Mouse (Mus musculus): ENCODE results near the gene Fabp1. TPM values are rescaled to one million over a fixed set of nuclear protein-coding genes. Genes with fewer than 3 reads are reported as not detected.

Gene Fabp1
- polyA plus RNA-seq (2012; ENCODE audit: insufficient read depth, insufficient read length, missing spikeins): not detected in 2 replicates

DNA sequence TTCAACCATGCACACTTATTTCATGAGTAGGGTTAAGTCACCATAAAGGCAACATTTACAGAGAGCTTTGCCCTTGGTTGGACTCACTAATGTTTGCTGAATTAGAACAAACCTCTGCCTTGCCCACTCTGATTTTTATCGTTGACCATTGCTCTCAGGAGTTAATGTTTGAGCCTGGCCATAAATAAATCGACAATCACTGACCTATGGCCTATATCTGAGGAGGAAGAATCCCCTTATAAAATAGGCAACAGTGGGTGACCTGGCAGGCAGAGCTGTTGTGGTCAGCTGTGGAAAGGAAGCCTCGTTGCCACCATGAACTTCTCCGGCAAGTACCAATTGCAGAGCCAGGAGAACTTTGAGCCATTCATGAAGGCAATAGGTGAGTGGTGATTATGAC is at the start of gene Fabp1:
Fabp1 (plus strand) TSS at position 216 of the 400 bp plus-strand sequence.
- H3K27ac ChIP-seq (ENCODE audit: insufficient read depth, low read depth, low read length): no peak within 1 kb of the TSS
- peaks cover 40% of the 10 kb centered on the region for H3K4me1 ChIP-seq (ENCODE audit: control insufficient read depth, insufficient read depth, low read length)
- TF ChIP-seq POLR2A (IDR thresholded peaks at IDR 0.05; ENCODE audit: borderline replicate concordance, low read depth, low read length) (no peak), CTCF (IDR thresholded peaks at IDR 0.05; ENCODE audit: low read depth, low read length) (no peak)
- no peak within 1 kb of the TSS for H3K4me3 ChIP-seq (ENCODE audit: insufficient read depth, low read length)

GRCm38 (mm10) chr6:71151098-71151497 is 48.5 kb upstream of the Fabp1 start:
- Histone ChIP-seq H3K4me1 (ENCODE audit: control insufficient read depth, insufficient read depth, low read length) (no peaks in the 10 kb centered on the region), H3K27ac (ENCODE audit: insufficient read depth, low read depth, low read length) (no peak overlapping the region), H3K4me3 (ENCODE audit: insufficient read depth, low read length) (no peak overlapping the region)
- TF ChIP-seq POLR2A (IDR thresholded peaks at IDR 0.05; ENCODE audit: borderline replicate concordance, low read depth, low read length): no peak
- TF ChIP-seq CTCF (IDR thresholded peaks at IDR 0.05; ENCODE audit: low read depth, low read length): no peak

GRCm38 (mm10) chr6:71153486-71153885 is 46.1 kb upstream of the Fabp1 start:
- no peaks in the 10 kb centered on the region for H3K4me1 ChIP-seq (ENCODE audit: control insufficient read depth, insufficient read depth, low read length)
- TF ChIP-seq CTCF (IDR thresholded peaks at IDR 0.05; ENCODE audit: low read depth, low read length) (no peak), POLR2A (IDR thresholded peaks at IDR 0.05; ENCODE audit: borderline replicate concordance, low read depth, low read length) (no peak)
- no peak overlapping the region for H3K4me3 ChIP-seq (ENCODE audit: insufficient read depth, low read length)
- H3K27ac ChIP-seq (ENCODE audit: insufficient read depth, low read depth, low read length): no peak overlapping the region

DNA sequence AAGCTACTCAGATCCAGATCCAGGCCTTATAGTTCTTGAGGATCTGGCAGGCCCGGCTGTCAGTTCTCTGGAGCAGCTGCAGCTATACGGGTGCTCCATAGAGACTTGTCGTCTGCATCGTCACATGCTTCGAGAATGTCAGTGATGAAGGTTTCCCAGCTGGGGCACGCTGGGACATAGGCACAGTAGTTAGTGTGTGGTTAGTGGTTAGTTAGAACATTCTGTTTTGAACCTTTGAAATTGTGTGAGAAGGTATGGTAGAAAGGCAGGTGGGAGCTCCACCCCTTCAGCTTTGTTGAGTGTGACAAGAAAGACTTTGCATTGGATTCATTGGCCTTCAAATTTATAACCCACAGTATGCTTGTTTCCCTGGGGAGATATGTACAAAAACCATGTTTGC is 44.8 kb upstream of the Fabp1 start:
- H3K27ac ChIP-seq (ENCODE audit: insufficient read depth, low read depth, low read length): no peak overlapping the region
- no peak for TF ChIP-seq CTCF (IDR thresholded peaks at IDR 0.05; ENCODE audit: low read depth, low read length)
- no peak for TF ChIP-seq POLR2A (IDR thresholded peaks at IDR 0.05; ENCODE audit: borderline replicate concordance, low read depth, low read length)
- H3K4me3 ChIP-seq (ENCODE audit: insufficient read depth, low read length): no peak overlapping the region
- H3K4me1 ChIP-seq (ENCODE audit: control insufficient read depth, insufficient read depth, low read length): no peaks in the 10 kb centered on the region

DNA sequence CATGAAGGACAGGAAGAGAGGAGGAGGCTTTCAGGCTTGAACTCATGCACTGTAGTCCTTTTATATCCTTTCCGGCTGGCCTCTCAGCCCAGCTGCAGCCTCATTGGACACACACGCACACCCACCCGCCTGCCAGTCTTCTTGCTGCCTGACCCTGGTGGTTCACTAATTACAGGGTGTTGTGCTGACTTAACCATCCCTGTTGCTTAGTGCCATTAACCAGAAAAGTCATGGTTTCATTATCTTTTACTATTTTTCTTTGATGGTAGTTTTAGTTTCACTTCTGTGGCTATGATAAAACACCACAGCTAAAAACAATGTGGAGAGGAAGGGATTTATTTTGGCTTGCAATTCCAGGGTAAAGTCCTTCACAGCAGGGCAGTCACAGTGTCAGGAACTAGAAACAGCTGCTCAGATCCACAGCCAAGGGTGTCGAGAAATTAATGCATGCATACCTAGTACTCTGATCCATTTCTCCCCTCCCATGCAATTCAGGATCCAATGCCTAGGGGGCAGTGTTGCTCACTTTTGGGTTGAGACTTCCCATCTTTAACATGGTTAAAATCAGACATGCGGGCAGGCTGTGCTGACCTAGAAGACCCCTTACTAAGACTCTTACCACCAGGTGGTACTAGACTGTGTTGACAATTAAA is 42.8 kb upstream of the Fabp1 start:
- no peak overlapping the region for H3K4me3 ChIP-seq (ENCODE audit: insufficient read depth, low read length)
- no peak for TF ChIP-seq CTCF (IDR thresholded peaks at IDR 0.05; ENCODE audit: low read depth, low read length)
- TF ChIP-seq POLR2A (IDR thresholded peaks at IDR 0.05; ENCODE audit: borderline replicate concordance, low read depth, low read length): no peak
- H3K27ac ChIP-seq (ENCODE audit: insufficient read depth, low read depth, low read length): no peak overlapping the region
- H3K4me1 ChIP-seq (ENCODE audit: control insufficient read depth, insufficient read depth, low read length): no peaks in the 10 kb centered on the region

DNA sequence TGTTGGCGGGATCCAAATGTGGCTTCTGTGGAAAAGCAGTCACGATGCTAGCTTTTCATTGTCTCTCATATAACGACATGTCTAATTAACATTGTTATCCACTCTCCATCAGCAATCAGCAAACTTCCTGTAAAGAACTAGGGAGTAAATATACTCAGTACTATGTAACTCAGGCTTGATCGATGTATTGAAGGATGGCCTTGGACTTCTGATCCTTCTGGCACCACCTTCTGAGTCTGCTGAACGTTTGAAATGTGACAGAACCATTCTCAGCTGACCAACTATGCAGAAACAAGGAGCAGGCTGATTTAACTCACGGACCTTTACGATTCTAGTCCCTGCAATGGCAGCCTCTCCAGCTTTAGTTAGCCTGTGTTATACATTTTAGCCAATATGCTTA is 38.3 kb upstream of the Fabp1 start:
- TF ChIP-seq CTCF (IDR thresholded peaks at IDR 0.05; ENCODE audit: low read depth, low read length): no peak
- no peak for TF ChIP-seq POLR2A (IDR thresholded peaks at IDR 0.05; ENCODE audit: borderline replicate concordance, low read depth, low read length)
- H3K4me3 ChIP-seq (ENCODE audit: insufficient read depth, low read length): no peak overlapping the region
- no peaks in the 10 kb centered on the region for H3K4me1 ChIP-seq (ENCODE audit: control insufficient read depth, insufficient read depth, low read length)
- H3K27ac ChIP-seq (ENCODE audit: insufficient read depth, low read depth, low read length): no peak overlapping the region

DNA sequence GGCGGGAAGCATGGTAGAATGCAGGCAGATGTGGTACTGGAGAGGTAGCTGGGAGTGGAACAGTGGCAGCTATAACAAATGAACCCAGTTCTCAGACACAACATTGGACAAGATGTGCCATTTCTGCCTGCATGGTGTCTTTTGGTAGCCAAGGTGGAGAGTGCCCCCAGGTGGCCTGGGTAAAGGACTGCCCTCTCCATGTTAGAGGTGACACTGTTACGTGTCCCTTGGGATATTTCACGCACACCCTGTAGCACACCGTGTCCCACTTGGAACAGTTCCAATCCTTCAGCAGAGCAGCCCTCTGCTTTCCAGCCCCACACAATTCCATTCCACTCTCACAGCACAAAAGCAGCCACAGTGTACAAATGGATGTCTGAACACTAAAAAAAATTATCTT is 37.4 kb upstream of the Fabp1 start:
- H3K27ac ChIP-seq (ENCODE audit: insufficient read depth, low read depth, low read length): no peak overlapping the region
- no peaks in the 10 kb centered on the region for H3K4me1 ChIP-seq (ENCODE audit: control insufficient read depth, insufficient read depth, low read length)

DNA sequence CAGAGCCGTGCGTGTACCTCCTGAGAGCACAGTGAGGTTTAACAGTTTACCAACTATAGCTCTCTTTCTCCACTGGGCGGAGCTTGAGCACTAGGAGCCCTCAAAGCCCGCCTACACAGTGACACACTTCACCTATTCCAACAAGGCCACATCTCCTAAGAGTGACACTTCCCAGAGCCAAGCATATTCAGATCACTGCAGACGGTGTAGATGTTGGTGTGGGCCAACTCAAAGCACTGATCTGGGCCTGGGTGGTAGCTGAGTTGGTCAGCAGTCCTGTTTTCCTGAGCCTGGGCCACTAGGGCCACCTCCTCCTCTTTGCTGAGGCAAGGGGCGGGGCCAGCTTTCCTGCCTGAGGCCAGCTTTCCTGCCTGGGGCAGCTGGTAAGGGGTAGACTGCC is 35.2 kb upstream of the Fabp1 start:
- no peak overlapping the region for H3K27ac ChIP-seq (ENCODE audit: insufficient read depth, low read depth, low read length)
- TF ChIP-seq CTCF (IDR thresholded peaks at IDR 0.05; ENCODE audit: low read depth, low read length) (no peak), POLR2A (IDR thresholded peaks at IDR 0.05; ENCODE audit: borderline replicate concordance, low read depth, low read length) (no peak)
- no peak overlapping the region for H3K4me3 ChIP-seq (ENCODE audit: insufficient read depth, low read length)

More for the DNA sequence above, 37.4 kb upstream of the Fabp1 start:
- no peak overlapping the region for H3K4me3 ChIP-seq (ENCODE audit: insufficient read depth, low read length)
- TF ChIP-seq POLR2A (IDR thresholded peaks at IDR 0.05; ENCODE audit: borderline replicate concordance, low read depth, low read length): no peak

DNA sequence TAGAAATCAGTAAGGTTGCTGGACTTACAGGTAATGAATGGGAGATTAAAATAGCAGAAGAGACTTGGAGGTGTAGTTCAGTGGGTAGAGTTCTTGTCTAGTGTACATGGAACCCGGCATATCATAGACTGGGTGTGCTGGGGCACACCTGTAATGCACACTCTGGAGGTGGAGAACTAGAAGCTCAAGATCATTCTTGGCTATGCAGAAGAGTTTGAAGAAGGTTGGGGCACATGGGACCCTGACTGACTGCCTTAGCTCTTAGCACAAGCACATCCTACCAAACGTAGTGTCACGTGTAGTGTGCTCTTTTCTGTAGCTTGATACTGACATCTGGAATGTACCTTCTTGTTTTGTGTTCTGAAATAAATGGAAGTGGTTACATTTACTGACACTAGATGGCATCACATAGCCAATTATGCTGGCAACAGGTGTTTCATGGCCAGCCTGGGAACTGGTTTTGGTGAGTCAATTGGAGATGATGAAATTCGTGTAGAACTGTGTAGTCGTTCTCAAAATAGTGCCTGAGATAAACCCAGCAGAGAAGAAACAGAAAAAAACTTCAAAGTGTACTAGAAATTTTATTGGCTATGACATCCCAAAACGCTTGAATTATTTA is 33.0 kb upstream of the Fabp1 start:
- Histone ChIP-seq H3K4me3 (ENCODE audit: insufficient read depth, low read length) (no peak overlapping the region), H3K27ac (ENCODE audit: insufficient read depth, low read depth, low read length) (no peak overlapping the region), H3K4me1 (ENCODE audit: control insufficient read depth, insufficient read depth, low read length) (no peaks in the 10 kb centered on the region)
- TF ChIP-seq POLR2A (IDR thresholded peaks at IDR 0.05; ENCODE audit: borderline replicate concordance, low read depth, low read length): no peak
- no peak for TF ChIP-seq CTCF (IDR thresholded peaks at IDR 0.05; ENCODE audit: low read depth, low read length)

More for the DNA sequence above, 35.2 kb upstream of the Fabp1 start:
- H3K4me1 ChIP-seq (ENCODE audit: control insufficient read depth, insufficient read depth, low read length): no peaks in the 10 kb centered on the region

DNA sequence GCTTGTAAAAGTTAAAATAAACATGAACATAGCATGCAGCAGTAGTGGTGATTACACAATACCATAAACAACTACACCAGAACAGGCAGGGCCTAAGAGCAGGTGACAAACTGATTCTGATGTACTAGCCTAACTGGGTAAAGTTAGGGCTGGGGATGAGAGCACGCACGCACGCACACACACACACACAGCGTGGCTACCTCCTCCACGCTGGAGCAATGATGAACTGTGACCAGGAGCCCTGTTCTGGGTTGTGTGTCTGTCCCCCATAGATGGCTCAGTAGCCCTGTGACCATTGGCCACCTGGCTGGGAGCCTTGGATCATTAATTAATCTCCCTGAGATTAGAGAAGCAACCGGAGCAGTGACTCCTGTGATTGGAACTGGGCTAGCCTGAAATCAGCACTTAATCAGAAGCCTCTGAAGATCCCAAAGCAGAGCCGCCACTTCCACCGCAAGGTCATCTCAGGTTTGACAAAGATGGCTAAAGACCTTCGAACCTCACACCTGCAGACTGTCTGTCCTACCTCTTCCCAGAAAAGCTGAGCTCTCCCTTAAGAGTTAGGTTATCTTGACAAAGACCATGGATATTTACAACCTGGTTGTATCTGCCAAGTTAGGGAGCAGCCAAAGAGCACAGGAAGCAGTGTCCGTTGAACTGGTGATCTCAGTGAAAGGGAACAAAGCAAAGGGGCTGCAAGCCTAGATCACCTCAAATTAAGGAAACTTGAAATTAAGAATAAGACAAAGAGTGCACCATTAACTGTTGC is 26.6 kb upstream of the Fabp1 start:
- H3K4me1 ChIP-seq (ENCODE audit: control insufficient read depth, insufficient read depth, low read length): no peaks in the 10 kb centered on the region
- H3K4me3 ChIP-seq (ENCODE audit: insufficient read depth, low read length): no peak overlapping the region
- no peak overlapping the region for H3K27ac ChIP-seq (ENCODE audit: insufficient read depth, low read depth, low read length)
- no peak for TF ChIP-seq POLR2A (IDR thresholded peaks at IDR 0.05; ENCODE audit: borderline replicate concordance, low read depth, low read length)
- no peak for TF ChIP-seq CTCF (IDR thresholded peaks at IDR 0.05; ENCODE audit: low read depth, low read length)

Data from bone marrow macrophage, adult 2 months (primary cell).